Mouse (Mus musculus) kidney, postnatal 14 days (tissue): ENCODE data around the gene Snx17.
"Not testable (repeated sequence)": the region's sequence is repeated elsewhere in the genome, so short reads cannot be mapped to it uniquely, and the experiment has no call there.

Experiments used
- DNase-seq: peaks from one replicate; pipeline ENCODE4 v3.0.0; 2022; ENCODE audit warnings: mixed read lengths

Snx17 gene

DNA sequence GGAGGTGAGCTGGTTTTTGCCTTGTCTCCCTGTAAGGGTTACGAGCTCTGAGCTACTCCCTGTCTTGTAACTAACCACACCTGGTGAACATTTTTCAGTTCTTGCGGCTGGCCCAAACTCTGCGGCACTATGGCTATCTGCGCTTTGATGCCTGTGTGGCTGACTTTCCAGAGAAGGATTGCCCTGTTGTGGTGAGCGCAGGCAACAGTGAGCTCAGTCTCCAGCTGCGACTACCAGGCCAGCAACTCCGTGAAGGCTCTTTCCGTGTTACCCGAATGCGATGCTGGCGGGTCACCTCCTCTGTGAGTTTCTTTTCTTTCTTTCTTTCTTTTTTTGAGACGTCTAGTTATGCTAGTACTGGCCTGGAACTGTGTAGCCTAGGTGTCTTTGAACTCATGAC, 4.0 kb downstream of the Snx17 start:
- DNase-seq = no peak

DNA sequence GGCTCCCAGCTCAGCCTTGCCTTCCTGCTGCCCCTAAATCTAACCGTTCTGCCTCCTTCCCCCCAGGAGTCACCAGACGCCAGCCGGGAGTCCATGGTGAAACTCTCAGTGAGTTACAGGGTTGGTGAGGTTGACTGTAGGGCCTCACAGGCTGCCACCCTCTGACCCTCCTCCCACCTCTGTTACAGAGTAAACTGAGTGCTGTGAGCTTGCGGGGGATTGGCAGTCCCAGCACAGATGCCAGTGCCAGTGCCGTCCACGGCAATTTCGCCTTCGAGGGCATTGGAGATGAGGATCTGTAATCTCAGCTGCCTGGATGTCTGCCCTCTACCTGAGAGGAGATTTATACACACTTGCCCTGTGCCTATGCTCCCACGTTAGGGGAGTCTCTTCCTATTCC, 5.1 kb downstream of the Snx17 start:
- DNase-seq = no peak

DNA sequence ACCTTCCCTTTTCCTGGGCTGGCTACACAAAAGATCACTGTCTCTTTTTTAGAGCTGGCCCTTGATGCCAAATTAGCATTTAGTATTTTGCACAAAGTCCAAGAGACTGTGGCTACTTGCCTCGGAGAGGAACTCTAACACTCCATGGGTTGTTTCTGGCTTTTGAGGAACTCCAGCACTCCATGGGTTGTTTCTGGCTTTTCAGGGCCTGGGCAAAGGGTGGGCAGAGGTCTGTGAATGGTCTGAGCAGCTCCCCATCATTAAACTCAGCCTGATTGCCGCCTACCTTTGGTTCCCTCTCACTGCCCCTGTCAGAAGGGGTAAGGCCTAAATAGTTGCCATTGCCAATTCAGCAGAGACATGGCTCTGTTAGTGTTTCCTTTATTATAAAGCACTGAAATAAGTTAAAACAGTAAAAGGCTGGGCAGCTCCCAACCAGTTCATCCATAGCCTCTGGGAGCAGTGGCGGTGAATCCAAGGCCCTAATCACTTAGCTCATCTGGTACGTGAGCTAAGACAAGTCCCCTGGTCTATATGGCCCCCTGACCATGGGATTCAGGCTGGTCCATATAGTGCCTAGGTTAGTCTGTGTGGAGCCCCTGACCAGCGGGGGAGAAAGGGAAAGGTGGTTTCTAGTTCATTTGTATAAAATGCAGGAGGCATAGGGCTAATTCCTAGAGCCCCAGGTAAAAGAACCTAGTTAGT, 5.7 kb downstream of the Snx17 start:
- DNase-seq = no peak

DNA sequence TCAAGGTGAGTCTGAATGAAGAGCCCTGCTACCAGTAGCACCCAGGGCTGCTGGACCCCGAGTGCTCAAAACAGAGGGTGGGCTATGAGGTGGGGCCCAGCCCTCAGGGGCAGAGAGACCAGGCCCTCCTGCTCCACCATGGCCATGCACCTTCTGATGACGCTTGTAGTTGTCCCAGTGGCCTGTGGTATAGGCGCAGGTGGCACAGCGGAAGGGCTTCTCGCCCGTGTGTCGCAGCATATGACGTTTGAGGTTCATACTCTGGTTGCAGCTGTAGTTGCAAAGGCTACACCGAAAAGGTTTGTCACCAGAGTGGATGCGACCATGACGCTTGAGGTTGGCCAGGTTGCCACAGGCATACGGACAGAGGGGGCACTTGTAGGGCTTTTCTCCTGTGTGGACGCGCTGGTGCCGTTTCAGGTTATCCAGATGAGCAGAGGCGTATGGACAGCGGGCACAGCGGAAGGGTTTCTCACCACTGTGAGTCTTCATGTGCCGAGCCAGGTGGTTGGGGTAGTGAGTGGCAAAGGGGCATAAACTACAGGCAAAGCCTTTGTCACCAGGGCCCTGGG, 6.4 kb downstream of the Snx17 start:
- no peak for DNase-seq

DNA sequence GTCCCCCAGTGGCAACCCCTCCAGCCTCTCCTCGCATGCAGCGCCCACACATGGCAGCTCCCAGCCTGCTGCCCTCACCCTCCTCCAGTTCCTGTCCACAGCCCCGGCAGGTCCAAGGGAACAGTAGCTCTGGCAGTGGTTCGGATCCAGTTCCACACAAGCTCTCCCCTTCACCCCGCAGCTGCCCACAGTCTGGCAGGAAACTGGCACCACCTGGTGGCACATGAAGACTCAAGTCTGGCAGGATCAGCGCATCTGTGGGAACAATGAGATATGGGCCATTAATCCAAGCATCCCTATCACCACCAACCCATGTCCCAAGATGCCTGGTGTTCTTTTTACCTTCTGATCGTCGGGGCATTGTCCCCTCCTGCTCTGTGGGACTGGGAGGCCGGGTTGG, 6.9 kb downstream of the Snx17 start:
- no peak for DNase-seq

DNA sequence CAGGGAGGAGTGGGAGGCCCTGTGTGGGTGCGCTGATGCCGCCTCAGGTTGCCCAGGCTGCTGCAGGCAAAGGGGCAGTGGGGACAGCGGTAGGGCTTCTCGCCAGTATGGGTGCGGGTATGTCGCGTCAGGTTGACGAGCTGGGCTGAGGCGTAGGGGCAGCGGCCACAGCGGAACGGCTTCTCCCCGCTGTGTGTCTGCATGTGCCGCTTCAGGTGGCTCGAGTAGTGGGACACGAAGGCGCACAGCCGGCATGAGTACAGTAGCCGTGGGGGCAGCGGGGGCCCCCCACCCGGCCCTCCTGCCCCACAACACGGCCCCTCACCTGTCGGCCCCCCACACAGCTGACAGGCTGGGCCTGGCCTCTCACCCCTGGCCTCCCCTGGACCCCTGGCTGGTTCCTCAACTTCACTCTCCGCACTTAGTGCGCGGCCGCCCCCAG, 7.3 kb downstream of the Snx17 start:
- DNase-seq = peak; percentile 29

DNA sequence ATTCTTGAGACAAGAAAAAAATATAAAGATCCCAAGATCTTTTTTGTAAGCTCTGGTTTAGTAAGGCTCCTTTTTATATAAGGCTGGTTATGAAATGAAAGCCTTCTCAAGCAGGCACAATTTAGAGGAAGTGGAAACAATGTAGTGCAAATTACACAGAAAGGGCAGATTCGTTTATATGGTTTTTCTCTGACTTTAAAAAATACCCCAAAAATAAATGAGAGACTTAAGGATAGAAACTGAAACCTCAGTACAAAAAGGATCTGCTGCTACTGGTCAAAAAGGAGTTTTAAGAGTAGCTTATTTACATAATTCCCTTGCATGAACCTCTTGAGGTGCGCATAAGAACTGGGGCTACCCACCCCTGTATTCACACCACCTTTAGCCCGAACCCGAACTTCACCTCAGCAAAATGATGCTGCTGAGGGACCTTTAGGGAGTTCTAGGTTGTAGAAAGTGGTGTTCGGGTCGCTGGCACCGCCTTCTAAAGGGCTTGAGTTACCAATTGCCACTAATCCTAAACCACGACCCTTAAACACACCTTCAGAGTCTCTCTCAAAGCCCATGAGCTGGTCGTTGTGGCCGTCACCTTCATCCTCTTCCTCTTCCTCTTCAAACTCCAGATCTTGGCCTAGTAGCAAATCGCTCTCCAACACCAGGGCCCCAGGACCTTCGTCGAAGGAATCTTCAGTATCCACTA, 8.2 kb downstream of the Snx17 start:
- DNase-seq = no peak

DNA sequence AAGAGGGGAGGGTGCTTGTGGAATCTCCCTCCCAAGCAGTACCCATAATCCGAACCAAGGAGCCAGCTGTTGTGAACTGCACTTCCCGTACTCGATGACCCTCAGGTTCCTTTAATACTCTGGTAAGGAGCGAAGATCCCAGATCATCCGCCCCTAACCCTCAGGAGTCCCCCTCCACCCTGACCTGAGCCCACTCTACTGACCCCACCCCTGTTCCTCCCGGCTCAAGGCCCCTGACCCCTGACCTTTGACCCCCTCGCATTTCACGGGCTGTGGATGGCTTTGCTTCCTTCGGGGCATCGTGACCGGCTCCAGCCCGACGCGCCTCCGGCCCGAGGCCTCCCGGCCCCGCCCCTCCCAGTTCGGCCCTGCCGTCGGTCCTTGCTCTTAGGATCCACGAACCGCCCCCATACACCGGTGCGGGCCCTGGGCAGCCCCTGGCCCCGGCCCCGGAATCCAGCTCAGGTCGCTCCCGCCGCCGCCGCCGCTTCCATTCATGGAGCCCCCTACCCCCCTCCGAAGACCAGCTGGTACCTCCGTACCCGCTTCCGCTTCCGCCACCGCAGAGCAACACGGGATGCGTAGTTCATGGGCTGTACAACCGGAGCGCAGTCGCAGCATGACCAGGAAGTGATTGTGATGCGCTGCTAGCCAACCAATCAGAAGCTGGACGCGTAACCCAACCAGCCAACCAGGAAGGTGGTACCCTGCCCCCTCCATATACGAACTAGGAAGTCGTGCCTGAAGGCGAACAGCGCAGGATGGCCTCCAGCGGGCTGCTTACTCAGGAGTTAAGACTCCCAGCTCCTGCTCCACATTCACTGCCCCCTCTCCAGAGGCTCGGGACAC, 8.9 kb downstream of the Snx17 start, which contains the start of gene Zfp513:
Zfp513 (minus strand) TSS at position 562 of the 849 bp plus-strand sequence.
- peak; percentile 98 for DNase-seq

DNA sequence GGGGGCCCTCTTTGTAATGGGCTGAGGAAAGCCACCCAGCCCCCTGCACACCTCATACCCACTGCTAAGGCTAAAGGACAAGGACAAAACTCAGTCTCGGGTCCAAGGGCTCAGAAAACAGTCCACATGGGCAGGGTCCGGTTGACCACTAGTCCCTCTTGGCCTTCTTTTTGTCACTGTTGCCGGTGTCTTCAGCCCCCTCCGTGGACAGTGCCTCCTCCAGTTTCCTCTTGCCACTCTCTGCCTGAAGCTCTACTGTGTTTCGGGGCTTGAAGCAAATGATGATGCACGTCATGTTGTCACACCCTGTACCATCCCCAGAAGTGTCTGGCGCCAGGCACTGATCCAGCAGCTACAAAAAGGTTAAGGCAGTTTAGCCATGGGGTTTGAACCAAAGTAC, 9.9 kb downstream of the Snx17 start:
- DNase-seq = no peak

DNA sequence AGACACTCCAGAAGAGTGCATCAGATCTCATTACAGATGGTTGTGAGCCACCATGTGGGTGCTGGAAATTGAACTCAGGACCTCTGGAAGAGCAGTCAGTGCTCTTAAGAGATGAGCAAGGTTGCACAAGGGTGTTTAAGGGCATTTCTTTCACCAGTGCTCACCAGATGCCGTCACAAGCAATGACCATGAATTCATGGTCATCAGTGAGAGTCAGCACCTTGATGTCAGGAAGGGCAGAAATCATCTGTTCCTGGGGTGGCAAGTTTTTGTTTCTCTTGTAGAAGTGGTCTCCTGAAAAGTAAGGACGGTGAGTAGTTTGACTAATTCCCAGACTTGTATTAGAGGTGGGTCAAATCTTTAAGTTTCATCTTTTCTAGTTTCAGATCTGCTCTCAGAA, 10.8 kb downstream of the Snx17 start:
- no peak for DNase-seq

DNA sequence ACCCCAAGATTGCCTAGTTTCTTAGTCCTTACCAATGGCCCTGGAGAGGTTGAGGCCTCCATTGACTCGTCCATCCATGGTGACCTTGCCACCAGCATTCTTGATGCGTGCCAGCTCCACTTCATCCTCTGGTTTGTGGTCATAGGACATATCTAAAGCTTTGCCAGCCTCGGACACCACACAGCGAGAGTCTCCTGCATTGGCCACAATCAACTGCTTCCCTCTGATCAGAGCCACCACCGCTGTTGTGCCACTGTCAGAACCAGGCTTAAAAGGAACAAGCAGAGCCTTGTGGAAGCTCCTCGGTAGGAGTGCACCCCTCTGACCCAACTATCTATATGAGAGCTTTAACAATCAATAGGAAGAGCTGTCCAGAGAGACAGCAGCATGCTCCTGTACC, 11.4 kb downstream of the Snx17 start:
- DNase-seq = no peak

DNA sequence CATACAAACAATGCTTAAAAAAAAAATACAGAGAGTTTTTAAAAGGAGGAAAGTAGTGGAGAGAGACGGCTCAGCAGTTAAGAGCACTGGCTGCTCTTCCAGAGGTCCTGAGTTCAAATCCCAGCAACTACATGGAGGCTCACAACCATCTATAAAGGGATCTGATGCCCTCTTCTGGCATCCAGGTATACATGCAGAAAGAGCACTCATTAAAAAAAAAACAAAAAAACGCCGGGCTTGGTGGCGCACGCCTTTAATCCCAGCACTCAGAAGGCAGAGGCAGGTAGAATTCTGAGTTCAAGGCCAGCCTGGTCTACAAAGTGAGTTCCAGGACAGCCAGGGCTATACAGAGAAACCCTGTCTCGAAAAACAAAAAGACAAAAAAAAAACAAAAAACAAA, 23.5 kb downstream of the Snx17 start:
- not testable (repeated sequence) for DNase-seq

DNA sequence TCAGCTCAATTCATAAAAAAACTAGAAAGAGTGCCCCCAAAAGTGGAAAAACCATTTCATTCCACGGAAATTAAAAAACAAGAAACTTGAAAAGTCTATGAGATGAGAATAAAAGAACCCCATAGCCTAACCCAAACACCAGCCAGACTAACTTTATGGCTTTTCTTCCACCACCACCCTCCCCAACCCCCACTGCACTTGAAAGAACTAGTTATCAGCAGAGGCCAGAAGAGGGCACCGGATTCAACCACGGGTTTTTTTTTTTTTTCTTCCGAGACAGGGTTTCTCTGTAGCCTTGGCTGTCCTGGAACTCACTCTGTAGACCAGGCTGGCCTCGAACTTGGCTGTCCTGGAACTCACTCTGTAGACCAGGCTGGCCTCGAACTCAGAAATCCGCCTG, 25.3 kb downstream of the Snx17 start:
- no peak for DNase-seq

DNA sequence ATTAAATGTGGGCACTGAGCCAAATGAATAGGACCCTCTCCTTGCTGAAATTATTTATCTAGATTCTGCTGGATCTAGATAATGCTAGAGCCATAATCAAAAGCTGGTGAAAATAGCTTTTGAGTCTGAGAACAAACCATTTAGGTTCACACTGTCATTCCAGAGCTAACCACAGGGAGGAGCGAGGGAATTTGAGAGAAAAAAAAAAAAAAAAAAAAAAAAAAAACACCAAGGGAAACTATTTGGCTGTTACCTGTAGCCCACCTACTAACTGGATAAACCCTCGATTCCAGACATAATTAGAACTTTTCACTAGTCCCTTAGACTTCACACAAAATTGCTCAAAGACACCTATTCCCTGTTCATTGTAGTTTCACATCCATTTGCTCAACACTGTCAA, 26.0 kb downstream of the Snx17 start:
- no peak for DNase-seq

DNA sequence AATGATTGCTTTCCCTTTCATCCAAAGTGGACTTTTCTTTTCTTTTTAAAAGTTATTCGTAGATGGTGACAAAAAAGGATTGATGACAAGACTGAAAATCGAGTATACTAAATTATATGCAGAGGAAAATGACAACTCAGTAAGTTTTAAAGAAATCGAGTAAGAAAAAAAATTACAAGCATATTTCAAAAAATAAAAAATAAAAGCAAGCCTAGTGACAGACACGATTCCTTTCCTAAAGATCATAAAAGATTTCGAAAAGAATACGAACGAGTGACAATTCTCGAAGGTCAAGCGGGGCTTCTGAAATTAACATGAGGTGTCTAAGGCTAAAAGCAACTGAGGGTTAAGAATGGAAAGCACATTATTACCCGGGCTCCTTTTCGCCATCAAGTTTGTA, 26.4 kb downstream of the Snx17 start:
- DNase-seq = no peak

DNA sequence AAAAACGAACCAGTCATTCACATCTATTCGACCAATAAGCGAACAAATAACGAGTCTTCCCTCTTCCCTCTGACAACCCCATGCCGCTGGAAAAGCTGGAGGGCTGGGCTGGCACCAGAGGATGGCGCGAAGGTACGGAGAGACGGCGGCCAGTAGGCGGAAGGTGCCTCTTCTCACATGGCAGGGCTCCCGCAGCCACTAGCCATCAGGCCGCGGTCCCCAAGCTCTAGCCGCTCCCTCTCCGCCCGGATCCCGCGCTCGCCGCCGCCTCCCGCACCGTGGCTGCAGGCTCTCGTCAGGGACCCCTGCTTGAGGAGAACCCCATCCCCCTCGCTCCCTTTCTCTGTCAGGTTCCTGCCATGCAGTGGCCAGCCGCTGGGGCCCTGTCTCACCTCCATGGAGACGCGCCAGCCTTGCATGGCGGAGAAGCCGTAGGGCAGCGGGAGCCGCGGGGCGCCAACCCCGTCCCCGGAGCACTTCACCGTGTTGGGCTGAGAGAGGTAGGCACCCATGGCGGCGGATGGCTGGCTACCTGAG, 27.0 kb downstream of the Snx17 start:
- no peak for DNase-seq

DNA sequence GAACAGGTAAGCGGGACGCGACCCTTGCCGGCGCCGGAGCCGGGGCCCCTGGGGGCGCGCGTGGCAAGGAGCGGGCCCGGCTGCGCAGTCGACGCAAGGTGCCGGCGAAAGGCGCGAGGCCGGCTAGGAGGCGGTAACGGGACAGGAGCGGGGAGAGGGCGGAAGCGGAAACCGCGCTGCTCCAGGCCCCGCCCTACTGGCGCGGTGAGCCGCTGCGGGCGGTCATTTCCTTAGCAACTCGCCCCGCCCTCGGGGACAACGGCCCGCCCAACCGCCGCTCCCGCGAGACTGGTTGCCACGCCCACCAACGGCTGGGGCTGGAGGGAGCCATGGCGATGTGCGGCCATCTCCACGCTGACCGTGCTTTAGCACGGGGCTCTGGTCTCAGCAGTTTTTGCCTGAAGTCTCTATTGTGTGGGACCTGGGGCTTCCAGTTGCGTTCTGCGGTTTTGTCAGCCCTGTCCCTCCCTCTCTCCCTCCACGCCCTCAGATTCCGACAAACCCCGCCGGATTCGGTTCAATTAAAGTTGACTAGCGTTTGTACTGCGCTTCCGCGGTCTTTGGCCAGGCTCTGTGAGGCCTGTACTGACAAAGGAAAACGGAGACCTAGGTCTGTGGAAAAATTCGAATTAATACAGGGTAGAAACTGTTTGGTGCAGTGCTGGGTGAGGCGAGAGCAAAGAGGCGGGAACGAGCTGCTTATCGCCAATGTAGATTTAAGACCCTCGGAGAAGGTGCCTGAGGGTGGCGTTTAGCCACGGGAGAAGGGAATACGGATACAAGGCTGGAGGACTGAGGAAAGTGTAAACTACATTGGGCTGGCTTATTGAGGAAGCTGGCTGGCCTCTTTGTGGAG, 27.6 kb downstream of the Snx17 start, which contains the start of gene Ppm1g:
Ppm1g (minus strand) TSS at position 240 of the 856 bp plus-strand sequence.
- DNase-seq = peak; percentile 99

DNA sequence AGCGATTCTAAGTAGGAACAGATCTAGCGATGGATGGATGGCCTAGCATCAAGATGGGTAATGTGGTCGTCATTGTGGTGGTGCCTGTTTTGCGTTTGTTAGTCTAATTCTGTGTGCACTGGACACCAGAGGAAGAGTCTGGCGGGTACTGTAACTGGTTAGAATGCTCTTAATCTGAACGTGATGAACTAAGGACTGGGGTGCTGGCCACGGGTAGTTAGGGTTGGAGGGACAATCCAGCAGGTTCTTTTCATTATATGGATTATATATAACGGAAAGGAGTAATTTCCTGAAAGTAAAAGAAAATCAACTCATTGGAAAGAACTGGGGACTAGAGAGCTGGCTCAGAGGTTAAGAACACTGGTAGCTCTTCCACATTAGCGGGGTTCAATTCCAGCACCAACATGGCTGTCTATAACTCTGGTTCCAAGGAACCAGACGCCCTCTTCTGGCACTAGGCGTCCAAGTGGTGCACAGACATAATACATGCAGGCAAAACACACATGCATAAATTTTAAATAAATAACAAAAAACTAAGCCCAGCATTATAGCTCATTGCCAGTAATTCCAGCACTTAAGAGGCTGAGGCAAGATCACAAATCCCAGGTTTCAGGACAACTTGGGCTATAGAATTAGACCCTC, 28.4 kb downstream of the Snx17 start:
- peak; percentile 57 for DNase-seq

DNA sequence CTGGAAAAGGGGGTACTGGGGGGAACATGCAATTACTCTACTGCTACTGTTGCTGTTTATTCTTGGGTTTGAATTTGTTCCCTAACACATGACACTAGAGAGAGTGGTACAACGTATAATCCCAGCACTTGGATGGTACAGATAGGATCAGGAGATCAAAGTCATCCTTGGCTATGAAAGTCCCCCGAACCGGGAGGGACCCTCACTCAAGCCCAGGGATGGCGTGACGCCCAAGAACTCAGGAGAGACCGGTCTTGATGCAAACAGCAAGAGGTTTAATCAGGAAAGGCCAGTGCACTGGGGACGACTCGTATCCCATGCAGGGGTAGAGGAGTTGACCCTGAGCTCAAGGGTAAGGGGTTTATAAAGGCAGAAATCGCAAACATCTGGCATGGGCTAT, 29.7 kb downstream of the Snx17 start:
- DNase-seq = no peak

DNA sequence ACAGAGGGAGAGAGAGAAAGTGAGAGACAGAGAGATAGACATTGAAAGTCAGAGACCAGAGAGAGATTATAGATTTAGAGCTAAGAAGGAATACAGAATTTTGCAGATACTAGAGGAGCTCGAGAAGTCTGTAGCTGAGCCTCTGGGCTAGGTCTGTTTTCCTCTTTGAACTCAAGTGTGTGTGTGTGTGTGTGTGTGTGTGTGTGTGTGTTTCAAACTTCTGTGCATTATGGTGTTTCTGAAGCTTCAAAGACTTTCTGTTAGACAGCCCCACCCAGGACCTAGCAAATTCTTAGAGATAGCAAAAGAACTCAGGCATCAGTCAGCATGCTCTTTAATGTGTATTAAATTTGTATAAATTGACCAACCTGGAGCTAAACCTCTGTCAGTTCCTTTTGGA, 33.6 kb downstream of the Snx17 start:
- DNase-seq = no peak
